Comparison of ENCODE assay signal across 11 mouse cellular contexts in the genomic region with DNA sequence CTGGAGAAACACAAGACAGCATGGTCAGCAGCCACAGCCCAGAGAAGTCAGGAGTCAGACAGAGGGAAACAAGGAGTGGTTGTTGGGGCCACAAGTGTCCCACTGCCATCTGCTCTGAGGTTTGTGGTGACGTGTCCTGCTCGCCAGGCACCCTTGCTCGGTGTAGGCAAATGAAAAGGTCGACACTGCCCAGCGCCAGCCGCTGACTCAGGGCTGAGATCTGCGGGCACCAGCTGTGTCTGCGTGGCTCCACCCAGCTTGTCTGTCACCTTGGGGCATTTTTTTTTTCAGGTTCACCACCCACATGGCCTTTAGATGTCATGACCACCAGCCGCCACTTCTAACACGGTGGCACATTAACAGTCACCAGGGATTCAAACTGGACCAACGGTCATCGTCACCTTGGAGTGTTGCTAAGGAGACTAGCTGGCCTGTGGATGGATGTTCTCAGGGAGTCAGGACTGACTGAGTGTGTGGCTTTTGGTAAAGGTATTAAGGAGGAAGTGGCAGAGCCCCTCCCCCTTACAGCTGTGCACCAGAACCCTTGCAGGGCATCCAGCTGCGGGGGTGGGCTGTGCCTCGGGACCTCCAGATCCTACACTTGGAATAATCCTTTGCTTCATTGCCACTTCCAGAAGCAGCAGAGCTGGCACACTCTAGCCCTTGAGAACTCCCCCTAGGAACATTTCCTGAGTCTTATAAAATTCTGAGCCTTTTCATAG.
DNase-seq lines count a peak whose midpoint lies in the region; ATAC-seq and TF ChIP-seq lines count a peak whose summit lies in the region.
"Had no signal": no experiment of that assay in that cellular context is flagged by ENCODE, and none has a peak within 500 bp of the region (broad histone marks: within the 10 kb centered on the region; RNA-seq: fewer than 3 reads in every experiment).

No protein-coding gene starts in this region.

- peak; percentile 78 for ATAC-seq in megakaryocyte progenitor cell, adult 5-6 weeks (replicated peaks; ENCODE audit: poor library complexity)
- ATAC-seq in lung, postnatal 0 days, result no peak
- no peak for ATAC-seq in liver, embryonic 11.5 days (replicated peaks; ENCODE audit: low FRiP score)
- ATAC-seq: forebrain, embryonic 16.5 days; intestine, embryonic 16.5 days had no signal

- H3K36me3 ChIP-seq in thymus, adult 2 months (ENCODE audit: control insufficient read depth, insufficient read depth, low read length), result no peaks in the 10 kb centered on the region
- no peaks in the 10 kb centered on the region for H3K36me3 ChIP-seq in lung, postnatal 0 days (ENCODE audit: insufficient read depth, low read length)
- H3K36me3 ChIP-seq in liver, embryonic 11.5 days (ENCODE audit: control insufficient read depth, insufficient read depth, low read length), result no peaks in the 10 kb centered on the region
- H3K36me3 ChIP-seq: heart, embryonic 13.5 days had no signal

- H3K9me3 ChIP-seq in lung, postnatal 0 days (ENCODE audit: low read length), result no peaks in the 10 kb centered on the region
- no peaks in the 10 kb centered on the region for H3K9me3 ChIP-seq in liver, embryonic 11.5 days (ENCODE audit: control insufficient read depth, low read length)
- H3K9me3 ChIP-seq: heart, embryonic 13.5 days had no signal

- no peak overlapping the region for H3K4me2 ChIP-seq in lung, postnatal 0 days (replicated peaks; ENCODE audit: low read depth, low read length)
- H3K4me2 ChIP-seq in liver, embryonic 11.5 days, result no peak overlapping the region
- H3K4me2 ChIP-seq: heart, embryonic 13.5 days had no signal

- H3K27ac ChIP-seq in thymus, adult 2 months (ENCODE audit: control insufficient read depth, insufficient read depth, low read length), result no peak overlapping the region
- no peak overlapping the region for H3K27ac ChIP-seq in lung, postnatal 0 days (ENCODE audit: low read length)
- H3K27ac ChIP-seq in liver, embryonic 11.5 days (ENCODE audit: low read depth, low read length), result no peak overlapping the region
- H3K27ac ChIP-seq: heart, embryonic 13.5 days had no signal

- no peak for TF ChIP-seq CTCF in thymus, adult 2 months (IDR thresholded peaks at IDR 0.05; ENCODE audit: borderline replicate concordance, control insufficient read depth, extremely low read depth, insufficient read depth, low read length, poor library complexity)
- no peak for TF ChIP-seq CTCF in lung, postnatal 0 days (IDR thresholded peaks at IDR 0.05)

- DNase-seq in thymus, adult 2 months, result peak; percentile 9
- DNase-seq in thymus, adult 18-20 months, result no peak
- peak; percentile 46 for DNase-seq in fibroblast of lung, adult 2 months (ENCODE audit: low read depth)
- DNase-seq in lung, postnatal 0 days (ENCODE audit: low spot score), result no peak
- DNase-seq in liver, embryonic 11.5 days (ENCODE audit: low spot score), result no peak
- no peak for DNase-seq in lung, postnatal 36 days
- DNase-seq: right cerebral cortex, postnatal 14 days had no signal

- WGBS in thymus, adult 2 months, result 10% methylated on average over 14 of the region's 14 CpGs
- 70% methylated on average over 14 of the region's 14 CpGs for WGBS in lung, postnatal 0 days
- WGBS in liver, embryonic 11.5 days, result 63% methylated on average over 14 of the region's 14 CpGs

- peaks cover 9% of the 10 kb centered on the region for H3K4me1 ChIP-seq in thymus, adult 2 months (replicated peaks; ENCODE audit: control insufficient read depth, insufficient read depth, low read length)
- H3K4me1 ChIP-seq in lung, postnatal 0 days (ENCODE audit: insufficient read depth, low read depth, low read length), result no peaks in the 10 kb centered on the region
- H3K4me1 ChIP-seq in liver, embryonic 11.5 days (replicated peaks; ENCODE audit: control insufficient read depth, insufficient read depth, low read length), result no peaks in the 10 kb centered on the region

- TF ChIP-seq EP300 in lung, postnatal 0 days (IDR thresholded peaks at IDR 0.05), result no peak

- no peaks in the 10 kb centered on the region for H3K27me3 ChIP-seq in thymus, adult 2 months (ENCODE audit: control insufficient read depth, insufficient read depth, low read length)
- no peaks in the 10 kb centered on the region for H3K27me3 ChIP-seq in lung, postnatal 0 days (replicated peaks; ENCODE audit: insufficient read depth, low read length)
- no peaks in the 10 kb centered on the region for H3K27me3 ChIP-seq in liver, embryonic 11.5 days (replicated peaks; ENCODE audit: control insufficient read depth, insufficient read depth, low read length)
- H3K27me3 ChIP-seq: heart, embryonic 13.5 days had no signal

- TF ChIP-seq POLR2A in thymus, adult 2 months (IDR thresholded peaks at IDR 0.05; ENCODE audit: control insufficient read depth, extremely low read depth, insufficient read depth, low read length, poor library complexity), result no peak

- H3K9ac ChIP-seq in lung, postnatal 0 days (replicated peaks; ENCODE audit: low read depth), result no peak overlapping the region
- no peak overlapping the region for H3K9ac ChIP-seq in liver, embryonic 11.5 days (ENCODE audit: low read depth, low read length)
- H3K9ac ChIP-seq: heart, embryonic 13.5 days had no signal

- no peak overlapping the region for H3K4me3 ChIP-seq in thymus, adult 2 months (ENCODE audit: control insufficient read depth, insufficient read depth, low read length)
- H3K4me3 ChIP-seq in lung, postnatal 0 days (ENCODE audit: low read depth, low read length), result no peak overlapping the region
- no peak overlapping the region for H3K4me3 ChIP-seq in liver, embryonic 11.5 days (ENCODE audit: low read depth, low read length)
- H3K4me3 ChIP-seq: heart, embryonic 13.5 days had no signal

Comparison
In these comparisons a context has a peak if more than half of its experiments do, and no peak if none do; other contexts are left out.
1. DNase-seq: peak in thymus, adult 2 months (single experiment) and fibroblast of lung, adult 2 months (single experiment); none in thymus, adult 18-20 months (0 of 2), lung, postnatal 0 days (single experiment), liver, embryonic 11.5 days (single experiment) and lung, postnatal 36 days (single experiment).